Mouse (Mus musculus) ES-CJ7 (cell line): ENCODE measurements around the gene Jag2.

Source experiments
- DNase-seq: peaks from one replicate; pipeline ENCODE4 v3.0.0; 2011; ENCODE audit warnings: low read depth, low spot score

The Jag2 gene

GRCm38 (mm10) chr12:112900641-112901040 lies 28.9 kb downstream of the Jag2 start:
- no peak for DNase-seq

- DNase-seq: no peak
Measured at GRCm38 (mm10) chr12:112898960-112899359, 30.6 kb downstream of the Jag2 start.

DNA sequence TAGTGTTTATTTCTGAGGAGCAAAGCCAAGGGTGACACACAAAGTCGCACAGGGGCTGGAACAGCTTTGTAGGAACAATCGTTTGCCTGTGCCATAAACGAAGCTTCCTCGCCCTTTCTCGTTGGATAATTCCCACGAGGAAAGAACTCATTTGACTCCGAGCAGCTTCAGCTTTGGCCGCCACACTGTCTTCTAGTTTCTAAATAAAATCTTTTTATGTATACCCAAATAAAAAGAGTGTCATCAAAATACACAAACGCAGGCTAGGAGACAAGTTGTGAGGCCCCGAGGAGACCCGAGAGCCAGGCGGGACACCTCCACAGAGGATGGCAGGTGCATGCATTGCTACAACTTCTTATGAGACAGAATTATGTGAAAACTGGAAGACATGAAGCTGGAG lies 31.2 kb downstream of the Jag2 start:
- DNase-seq: no peak

- no peak for DNase-seq
Measured at GRCm38 (mm10) chr12:112897522-112898212, 31.9 kb downstream of the Jag2 start.

GRCm38 (mm10) chr12:112894969-112895368 lies 34.6 kb downstream of the Jag2 start:
- no peak for DNase-seq

DNA sequence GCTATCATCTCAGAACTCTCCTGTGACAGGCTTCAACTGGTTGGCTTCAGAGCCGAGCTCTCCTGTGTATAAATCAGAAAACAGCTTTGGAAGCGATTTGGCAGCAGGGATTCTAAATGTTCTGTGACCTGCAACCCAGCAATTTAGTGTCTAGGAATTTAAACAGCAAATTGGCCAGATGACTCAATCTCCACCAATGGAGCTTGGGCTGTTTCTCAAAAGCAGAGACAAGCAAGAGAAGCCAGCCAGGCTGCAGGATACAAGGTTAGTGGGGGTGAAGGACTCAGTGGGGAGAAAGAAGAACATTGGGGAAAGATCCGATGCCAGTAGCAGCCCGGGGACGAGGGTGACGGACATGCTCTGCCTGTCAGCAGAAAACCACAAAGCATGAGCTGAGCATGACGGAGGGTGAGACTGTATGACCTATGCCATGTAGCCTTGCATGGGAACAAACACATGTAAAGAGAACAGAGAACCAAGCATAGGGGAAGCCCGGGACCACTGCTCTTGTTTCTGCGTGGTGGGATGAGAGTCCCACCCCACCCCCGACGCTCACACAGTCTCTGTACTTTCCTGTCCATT lies 35.2 kb downstream of the Jag2 start:
- no peak for DNase-seq

GRCm38 (mm10) chr12:112885465-112885864 lies 44.1 kb downstream of the Jag2 start:
- no peak for DNase-seq

DNA sequence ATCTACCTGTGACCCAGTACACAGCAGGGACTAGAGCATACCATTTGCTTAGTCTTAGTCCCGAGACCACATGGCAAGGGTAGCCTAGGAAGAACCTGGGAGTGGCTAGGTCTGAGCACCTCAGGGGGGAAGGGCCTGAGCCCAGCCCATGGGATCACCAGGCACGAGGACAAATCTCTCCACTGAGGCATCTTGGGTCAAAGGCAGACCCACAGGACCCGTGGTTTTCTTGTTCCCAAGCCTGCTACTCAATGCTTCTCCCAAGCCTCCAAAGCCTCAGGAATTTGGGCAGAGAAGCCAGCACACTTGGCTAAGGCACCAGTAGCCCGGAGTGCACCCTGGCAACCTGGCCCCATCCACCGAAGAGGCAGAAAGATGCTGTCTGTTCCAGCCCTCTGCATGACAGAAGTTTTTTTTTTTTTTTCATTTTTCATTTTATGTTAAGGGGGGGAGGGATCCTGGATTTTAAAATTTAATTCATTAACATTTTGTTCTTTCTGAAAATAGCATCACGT lies 48.2 kb downstream of the Jag2 start:
- DNase-seq: no peak

DNA sequence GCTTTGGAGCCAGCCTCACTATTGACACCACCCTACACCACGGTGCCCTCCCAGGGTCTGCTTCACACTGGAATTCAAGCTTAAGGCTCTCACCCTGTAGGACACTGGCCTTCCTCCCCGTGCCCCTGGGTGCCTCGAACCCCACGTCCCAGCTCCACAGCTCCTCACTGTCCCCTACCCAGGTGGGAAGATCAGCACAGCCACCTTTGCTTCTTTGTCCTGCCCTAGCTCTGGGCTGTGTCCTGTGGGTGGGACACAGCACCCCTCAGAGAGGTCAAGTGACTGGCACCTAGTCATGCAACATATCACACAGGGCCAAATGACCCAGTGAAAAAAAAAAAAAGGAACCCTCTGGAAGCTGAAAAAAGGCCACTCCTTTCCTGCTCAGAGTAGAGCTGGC lies 48.9 kb downstream of the Jag2 start:
- DNase-seq: no peak

DNA sequence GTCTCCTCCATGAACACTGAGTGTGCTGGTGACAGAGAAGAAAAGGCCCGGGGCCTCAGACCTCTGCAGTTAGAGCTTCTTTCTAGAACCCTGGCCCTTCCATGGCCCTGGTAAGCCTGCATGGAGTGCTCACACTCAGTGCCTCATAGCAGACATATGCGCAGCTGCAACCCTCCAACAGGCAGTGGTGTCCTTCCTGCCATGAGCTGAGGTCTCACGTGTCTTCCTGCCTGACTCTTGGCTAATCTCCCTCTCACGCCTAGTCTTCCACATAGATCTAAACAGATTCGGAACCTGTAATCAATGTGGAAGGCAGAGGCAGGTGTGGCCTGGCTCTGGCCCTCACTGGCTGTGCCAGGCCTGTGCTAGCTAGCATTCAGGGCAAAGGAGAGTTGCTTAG lies 49.8 kb downstream of the Jag2 start:
- DNase-seq: no peak

DNA sequence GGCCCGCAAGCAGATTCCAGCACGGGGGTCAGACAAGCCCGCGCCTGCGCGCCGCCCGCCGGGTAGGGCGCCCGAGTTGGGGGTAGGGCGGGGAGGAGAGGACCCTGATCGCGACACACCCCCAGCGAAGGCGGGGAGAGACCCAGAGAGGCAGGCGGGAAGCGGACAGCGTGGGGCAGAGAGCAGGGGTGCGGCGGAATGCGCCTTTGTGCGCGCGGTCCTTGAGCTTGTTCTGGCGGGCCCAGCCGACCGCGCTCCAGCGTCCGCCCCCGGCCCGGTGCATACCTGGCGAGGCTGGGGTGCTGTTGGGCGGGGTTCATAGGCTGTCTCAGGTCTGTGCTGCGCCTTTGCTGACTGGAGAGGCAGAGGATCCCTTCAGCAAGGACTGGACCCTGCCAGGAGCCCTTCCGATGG lies 52.0 kb downstream of the Jag2 start:
- peak; percentile 45 for DNase-seq

GRCm38 (mm10) chr12:112877073-112877576 lies 52.5 kb downstream of the Jag2 start:
- DNase-seq: no peak

DNA sequence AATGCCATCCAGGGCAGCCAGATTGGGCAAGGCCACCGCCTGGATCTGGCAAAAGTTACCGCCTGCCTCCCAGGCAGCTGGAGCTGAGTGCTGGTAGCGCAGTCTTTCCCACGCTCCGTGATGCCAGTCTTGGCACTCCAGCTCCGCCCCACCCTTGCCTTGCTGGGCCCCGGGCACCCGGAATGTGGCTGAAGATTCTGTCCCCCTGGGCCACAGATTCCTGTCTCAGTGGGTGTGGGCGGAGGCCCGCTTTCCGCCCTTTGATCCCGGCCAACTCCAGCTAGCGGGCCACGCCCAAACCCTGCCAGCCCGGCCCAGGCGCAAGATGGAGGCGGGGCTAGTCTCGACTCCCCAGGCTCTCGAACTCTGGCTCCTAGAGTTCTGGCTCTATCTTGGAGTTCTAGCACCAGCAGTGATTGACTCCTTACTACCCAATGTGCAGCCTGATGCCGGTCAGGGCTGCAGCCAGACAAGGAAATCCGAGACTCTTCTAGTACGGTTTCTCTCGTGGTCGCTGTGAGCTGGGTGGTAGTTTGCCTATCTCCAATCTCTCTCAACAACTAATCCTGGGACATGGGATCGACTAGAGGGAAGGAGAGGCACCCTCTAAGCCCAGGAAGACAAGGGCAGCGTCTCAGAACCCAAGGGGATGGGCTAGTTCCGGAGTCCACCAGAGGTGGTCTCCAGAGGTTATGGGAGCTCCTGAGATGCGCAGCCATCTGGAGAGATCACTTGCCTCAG lies 53.1 kb downstream of the Jag2 start:
- peak; percentile 81 for DNase-seq

DNA sequence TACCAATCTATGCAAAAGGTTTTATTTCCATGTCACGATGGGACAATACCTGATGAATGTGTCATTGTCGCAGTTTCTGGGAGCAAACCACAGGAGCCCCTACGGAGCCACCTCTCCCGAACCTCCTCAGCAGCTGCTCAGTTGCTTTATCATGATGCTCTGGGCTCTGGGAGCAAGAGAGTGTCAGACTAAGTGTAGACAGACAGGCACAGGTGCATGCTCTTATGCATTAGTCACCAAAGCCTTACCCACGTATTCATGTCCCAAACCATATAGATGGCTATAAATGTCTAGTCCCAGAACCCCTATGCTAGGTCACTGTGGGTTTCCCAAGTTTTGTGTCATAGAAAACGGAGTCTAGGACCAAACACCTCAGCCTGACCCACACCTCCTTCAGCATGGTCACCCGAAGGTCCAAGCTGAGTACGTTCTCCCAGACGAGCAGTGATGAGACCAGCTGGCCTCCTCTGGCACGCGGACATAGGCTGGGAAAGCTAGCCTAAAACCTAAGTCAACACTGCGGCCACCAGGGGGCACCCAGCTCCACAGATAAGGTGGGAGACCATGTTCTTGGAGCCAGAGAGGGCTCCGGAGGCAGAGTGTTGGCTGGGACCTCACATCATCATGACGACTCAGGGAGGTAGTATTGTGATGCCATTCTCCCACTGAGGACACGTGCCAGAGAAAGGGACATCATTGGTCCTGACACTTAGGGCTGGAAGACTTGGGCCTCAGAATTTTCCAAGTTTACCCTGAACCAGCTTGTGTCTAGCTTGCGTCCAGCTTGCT lies 54.2 kb downstream of the Jag2 start:
- DNase-seq: peak; percentile 90

GRCm38 (mm10) chr12:112874199-112874598 lies 55.4 kb downstream of the Jag2 start:
- no peak for DNase-seq

DNA sequence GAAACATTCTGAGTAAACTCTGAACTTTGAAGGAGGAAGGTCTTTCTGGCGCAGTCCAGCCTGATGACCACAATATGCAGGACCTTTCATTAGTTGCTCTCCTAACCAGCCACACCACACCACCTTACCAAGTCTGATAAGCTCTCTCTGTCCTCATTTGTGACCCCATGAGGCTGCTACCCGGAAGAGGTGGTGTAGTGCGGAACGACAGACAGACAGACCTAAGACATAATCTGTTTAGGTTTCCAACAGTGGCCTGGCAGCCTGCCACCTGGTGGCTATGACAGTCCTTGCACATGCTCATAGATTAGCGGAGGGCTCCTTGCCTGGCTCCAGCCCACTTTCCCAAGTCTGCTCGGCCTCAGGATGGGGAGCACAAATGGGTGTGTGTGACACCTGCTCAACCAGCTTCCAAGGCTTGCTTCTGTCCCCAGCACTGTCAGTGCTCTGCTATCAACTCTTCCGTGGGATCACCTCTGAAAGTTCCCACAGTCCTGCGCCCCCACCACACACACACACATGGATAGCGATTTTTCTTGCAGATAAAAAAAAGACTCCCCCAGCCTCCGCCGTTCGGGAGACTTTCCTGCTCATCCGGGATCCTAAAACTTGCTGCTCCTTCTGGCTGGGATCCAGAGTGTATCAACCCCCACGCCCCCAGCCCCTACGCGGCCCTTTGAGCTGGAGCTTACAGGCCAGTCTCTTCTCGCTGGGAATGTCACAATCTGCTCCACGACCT lies 56.0 kb downstream of the Jag2 start:
- peak; percentile 85 for DNase-seq

GRCm38 (mm10) chr12:112872991-112873390 lies 56.6 kb downstream of the Jag2 start:
- no peak for DNase-seq

- no peak for DNase-seq
Measured at GRCm38 (mm10) chr12:112871272-112871671, 58.3 kb downstream of the Jag2 start.

DNA sequence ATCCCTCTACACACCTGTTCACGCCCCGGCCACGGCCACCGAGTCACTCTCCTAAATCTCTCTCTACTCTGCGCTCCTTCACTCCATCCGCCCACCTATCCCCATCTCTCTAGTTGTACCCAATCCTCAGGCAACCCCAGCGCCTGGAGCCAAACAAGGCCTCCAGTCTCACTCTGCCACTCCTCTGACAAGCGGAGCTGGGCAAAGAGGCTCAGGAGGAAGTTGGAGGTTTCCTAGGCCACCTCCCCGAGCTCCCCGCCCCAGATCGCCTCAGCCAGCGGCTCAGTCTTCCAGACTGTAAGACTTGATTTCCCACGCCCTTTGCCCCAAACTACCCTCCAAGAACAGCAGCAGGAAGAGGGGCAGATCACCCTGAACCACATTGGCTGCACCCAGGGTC lies 58.8 kb downstream of the Jag2 start:
- DNase-seq: peak; percentile 29

- DNase-seq: no peak
Measured at GRCm38 (mm10) chr12:112869783-112870204, 59.8 kb downstream of the Jag2 start.
